Mouse (Mus musculus) activated CD4-positive, CD25-positive, alpha-beta regulatory T cell, adult 4 months (primary cell): ENCODE results near the gene Pemt. TPM values are rescaled to one million over a fixed set of nuclear protein-coding genes. Genes with fewer than 3 reads are reported as not detected.
"Not testable (repeated sequence)": the region's sequence is repeated elsewhere in the genome, so short reads cannot be mapped to it uniquely, and the experiment has no call there.

Experiments
- ATAC-seq: one replicate; pipeline ENCODE4 v1.8.0; 2017
- polyA plus RNA-seq, 2 experiments: library from polyadenylated mRNA; unstranded; fragments of 100-300 nt; shearing (Covaris generic); gene quantifications; one replicate each; pipeline ENCODE4 v1.2.1; 2017

Pemt gene
- polyA plus RNA-seq, 2 experiments from 2014 or later: 1.5 to 2.1 TPM

DNA sequence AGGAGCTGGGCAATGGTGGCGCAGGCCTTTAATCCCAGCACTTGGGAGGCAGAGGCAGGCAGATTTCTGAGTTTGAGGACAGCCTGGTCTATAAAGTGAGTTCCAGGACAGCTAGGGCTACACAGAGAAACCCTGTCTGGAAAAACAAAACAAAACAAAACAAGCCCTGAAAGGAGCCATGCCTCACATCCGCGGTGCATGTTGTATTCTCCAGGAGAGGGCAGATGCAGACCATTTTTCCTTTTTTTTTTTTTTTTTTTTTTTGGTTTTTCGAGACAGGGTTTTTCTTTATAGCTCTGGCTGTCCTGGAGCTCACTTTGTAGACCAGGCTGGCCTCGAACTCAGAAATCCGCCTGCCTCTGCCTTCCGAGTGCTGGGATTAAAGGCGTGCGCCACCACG, 101.4 kb downstream of the Pemt start:
- not testable (repeated sequence) for ATAC-seq

DNA sequence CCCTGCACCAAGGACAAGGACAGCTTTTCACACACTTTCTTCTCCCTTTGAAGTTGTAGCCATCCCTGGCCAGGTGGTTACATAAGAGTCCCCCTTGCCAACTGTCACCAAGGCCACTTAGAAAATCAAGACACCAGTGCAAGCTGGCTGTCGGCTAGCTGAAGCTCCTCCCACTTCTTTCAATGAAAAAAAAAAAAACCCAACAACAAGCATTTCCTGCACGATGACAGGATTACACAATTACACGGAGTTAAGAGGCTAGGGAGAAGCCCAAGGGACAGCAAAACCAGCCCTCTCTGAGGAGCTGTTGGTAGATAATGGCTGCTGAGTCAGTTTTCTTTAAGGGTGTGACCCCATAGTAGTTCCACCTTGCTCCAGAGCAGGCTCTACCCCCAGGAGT, 104.9 kb downstream of the Pemt start:
- no peak for ATAC-seq

DNA sequence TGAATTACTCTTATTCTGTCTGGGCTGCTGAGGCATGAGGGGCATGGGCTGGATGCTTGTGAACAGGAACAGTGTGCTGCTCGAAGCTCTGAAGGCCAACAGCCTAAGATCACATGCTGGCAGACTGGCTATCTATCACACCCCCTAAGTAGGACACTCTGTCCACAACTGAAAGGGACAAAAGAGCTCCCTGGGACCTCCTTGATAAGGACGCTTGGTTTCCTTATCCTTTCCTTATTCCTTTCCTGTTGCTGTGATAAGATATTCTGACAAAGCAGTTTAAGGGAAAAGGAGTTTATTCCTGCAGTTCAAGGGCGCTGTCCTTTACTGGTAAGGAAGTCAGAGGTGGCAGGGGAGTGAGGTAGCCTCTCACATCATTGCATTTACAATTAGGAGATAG, 105.6 kb downstream of the Pemt start:
- ATAC-seq: no peak

DNA sequence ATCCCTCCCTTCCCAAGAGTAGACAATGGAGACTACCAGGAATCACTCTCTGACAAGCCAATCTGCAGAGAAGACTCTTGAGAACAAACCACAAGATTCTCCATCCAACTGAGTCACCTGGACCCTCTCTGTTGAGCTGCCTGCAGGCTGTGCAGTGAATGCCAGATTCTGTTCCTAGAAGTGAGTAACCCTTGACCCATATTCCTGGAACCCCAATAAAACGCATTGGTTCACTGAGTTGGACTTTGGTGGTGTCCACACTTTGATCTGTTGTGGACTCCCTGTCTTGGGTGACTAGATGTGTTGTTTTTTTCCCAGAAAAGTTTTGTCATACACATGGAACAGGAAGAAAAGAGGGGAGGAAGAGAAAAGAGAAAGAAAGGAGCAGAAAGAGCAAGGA, 106.5 kb downstream of the Pemt start:
- ATAC-seq: no peak

DNA sequence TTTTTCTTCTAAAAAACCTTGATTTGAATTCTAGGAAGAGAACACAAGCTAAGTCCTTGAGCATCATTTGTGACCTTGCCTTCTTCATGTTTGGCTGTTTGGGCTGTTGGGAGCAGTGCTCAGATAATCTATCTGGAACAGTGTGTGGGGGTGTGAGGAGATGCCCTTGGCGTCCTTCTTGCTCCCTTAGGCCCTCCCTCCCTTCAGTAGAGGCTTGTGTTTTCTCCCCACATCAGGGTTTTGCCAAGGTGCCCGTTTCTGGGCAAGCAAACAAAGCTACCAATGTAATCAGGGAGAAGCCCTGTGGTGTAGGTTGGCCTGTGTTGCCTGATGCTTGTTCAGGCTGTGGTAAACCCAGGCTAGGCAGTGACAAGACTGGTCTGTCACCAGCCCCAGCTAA, 108.7 kb downstream of the Pemt start:
- no peak for ATAC-seq

DNA sequence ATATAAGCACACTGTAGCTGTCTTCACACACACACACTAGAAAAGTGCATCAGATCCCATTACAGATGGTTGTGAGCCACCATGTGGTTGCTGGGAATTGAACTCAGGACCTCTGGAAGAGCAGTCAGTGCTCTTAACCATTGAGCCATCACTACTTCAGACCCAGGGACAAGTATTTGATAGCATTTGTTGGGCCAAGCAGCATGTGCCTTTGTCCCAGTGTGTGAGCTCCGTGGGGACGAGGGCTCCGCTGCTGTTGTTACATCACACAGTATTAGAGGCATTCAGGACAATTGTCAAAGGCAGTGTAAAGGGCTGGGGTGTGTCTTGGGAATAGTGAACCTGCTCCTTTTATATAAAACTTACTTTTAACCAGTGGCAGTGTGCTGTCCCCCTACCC, 109.3 kb downstream of the Pemt start:
- no peak for ATAC-seq

DNA sequence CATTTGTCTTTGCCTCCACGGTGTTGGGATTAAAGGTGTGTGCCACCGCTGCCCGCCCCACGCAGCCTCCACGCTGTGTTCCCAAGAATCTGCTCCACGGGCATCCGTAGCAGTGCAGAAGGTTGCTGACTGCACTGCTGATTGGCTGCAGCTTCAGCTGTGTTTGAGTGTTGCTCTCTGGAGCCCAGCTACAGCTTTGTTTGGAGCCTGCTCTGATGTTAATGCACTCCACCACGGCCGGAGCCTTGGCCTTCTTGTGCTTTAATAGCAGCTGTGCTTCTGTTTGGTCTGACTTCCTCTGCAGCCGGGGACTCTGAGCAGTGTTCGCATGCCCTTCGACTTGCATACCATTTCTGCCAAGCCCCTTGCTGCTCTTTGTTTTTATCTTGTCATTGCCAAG, 112.3 kb downstream of the Pemt start:
- ATAC-seq: no peak

DNA sequence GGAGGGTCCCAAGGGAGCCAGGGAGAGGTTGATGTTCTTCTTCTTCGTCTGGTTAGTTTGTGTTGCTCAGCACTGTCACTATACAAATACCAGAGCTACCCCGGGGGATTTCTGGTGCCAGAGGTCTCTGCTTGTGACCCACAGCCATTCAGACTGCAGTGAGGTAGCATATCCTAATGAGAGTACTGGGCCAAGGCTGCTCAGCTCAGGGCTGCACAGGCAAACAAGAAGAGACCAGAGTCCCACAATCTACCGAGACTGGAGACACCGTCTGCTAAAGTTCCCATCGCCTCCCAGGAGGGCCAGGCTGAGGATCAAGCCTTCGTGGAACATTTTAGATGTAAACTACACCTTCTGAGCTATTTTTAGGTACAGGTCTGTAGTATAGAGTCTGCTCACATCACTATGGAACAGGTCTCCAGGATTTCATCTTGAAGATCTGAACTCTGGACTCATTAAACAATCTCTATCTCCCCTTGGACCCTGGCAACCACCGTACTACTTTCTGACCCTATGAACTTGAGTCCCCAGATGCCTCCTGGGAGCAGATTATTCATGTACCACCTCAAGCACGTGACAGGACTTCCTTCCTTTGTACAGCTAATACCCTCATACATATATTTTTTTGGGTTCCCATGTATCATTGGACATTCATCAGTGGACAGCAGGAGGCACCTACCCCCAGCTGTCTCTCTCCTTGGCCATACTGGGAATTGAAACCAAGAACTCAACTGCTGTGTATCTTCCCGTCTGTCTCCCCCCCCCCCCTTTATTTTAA, 113.5 kb downstream of the Pemt start:
- ATAC-seq: no peak

DNA sequence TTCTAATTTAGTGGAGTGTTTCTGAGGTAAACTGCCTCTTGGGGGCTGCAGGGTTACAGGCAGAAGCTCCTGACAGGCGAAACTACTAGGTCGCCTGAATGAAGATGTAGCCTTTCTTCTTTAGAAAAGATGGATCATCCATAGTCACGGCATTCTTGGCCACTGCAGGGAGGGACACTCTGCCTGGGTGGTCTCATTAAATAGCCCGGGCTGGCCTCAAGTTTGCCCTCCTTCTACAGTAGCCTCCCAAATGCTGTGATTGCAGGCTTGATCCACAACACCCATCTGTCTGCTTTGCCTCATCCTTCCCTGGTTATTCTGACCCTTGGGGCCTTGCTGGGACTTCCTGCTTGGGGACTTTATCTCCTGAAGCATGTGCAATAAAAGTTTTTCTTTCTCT, 116.3 kb downstream of the Pemt start:
- ATAC-seq: no peak

DNA sequence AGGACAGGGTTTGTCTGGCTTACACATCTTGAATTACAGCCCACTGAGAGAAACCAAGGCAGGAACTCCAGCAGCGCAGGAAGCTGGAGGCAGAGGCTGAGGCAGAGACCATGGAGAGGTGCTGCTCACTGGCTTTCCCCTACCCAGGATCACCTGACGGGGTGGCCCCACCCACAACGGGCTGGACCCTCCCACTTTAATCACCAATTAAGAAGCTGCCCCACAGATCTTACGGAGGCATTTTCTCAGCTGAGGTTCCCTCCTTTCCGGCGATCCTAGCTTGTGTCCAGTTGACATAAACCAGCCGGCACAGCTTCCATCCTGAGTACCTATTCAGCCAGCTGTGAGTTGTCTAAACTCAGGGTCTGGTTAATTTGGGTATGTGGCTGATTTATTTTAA, 125.0 kb downstream of the Pemt start:
- ATAC-seq: no peak

Other genes with a start within 250 kb of the Pemt start
- 10 to 100 TPM; 18.2 to 28.7 TPM for gene Flcn, start 236.5 kb downstream of the Pemt start, polyA plus RNA-seq
- gene Nt5m, start 207.0 kb downstream of the Pemt start, polyA plus RNA-seq: 1 to 10 TPM; 8.7 to 8.8 TPM
- 100 to 1,000 TPM in 1 of 2 experiments, 10 to 100 TPM in 1; 95.7 to 102 TPM for gene Cops3, start 206.7 kb downstream of the Pemt start, polyA plus RNA-seq
- 1 to 10 TPM; 7.0 to 7.9 TPM for gene Med9, start 98.3 kb downstream of the Pemt start, polyA plus RNA-seq
- under 1 TPM; 0.20 to 0.29 TPM for gene Rasd1, start 81.5 kb downstream of the Pemt start, polyA plus RNA-seq
- 10 to 100 TPM in 1 of 2 experiments, 1 to 10 TPM in 1; 7.6 to 11.3 TPM for gene Rai1, start 58.5 kb upstream of the Pemt start, polyA plus RNA-seq
- 10 to 100 TPM; 23.6 to 35.9 TPM for gene Srebf1, start 176.1 kb upstream of the Pemt start, polyA plus RNA-seq